Mouse (Mus musculus): ENCODE data around the gene Gab3. TPM values are rescaled to one million over a fixed set of nuclear protein-coding genes. Genes with fewer than 3 reads are reported as not detected.

Gab3 gene
- 0.67 and 0.97 TPM in 2 replicates for polyA plus RNA-seq (2012; rRNA removed)

DNA sequence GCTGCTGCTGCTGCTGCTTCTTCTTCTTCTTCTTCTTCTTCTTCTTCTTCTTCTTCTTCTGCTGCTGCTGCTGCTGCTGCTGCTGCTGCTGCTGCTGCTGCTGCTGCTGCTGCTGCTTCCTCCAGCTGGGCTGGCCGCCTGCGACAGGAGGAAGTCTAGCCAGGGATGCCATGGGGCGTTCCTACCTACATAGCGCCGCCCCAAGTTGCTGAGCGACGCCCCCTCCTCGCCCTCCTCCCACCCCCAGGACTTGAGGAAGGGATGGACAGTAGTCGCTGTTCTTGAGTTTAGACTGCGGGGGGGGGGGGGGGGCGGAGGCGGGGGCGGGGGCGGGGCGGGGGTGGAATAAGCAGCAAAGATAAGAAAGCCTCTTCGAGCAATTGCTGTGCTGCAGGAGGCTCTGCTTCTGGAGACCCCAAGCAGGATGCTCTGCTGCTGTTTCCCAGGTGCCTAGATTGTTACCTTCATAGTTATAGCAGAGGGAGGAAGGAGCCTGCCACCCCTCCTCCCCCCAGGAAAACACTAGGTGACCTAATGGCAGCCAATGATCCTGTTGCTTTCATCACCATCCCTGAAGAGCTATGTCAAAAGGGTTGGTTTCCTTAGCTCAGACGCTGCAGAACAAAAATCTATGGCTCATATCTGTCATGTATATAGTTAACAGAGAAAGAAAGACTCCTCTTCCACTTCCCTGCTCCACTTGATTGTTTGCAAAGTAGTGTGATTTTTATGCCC is at the start of gene Gab3:
Gene Gab3, minus strand, starts transcription at position 685 of the 735 bp plus-strand sequence.
- peak; percentile 81 for DNase-seq (ENCODE audit: low read depth)
- no peak for TF ChIP-seq POLR2A (IDR thresholded peaks at IDR 0.05; ENCODE audit: borderline replicate concordance, extremely low read depth, insufficient read depth, insufficient read length, poor library complexity, severe bottlenecking)
- no peak for TF ChIP-seq CTCF (IDR thresholded peaks at IDR 0.05; ENCODE audit: borderline replicate concordance, extremely low read depth, insufficient read depth, insufficient read length)

DNA sequence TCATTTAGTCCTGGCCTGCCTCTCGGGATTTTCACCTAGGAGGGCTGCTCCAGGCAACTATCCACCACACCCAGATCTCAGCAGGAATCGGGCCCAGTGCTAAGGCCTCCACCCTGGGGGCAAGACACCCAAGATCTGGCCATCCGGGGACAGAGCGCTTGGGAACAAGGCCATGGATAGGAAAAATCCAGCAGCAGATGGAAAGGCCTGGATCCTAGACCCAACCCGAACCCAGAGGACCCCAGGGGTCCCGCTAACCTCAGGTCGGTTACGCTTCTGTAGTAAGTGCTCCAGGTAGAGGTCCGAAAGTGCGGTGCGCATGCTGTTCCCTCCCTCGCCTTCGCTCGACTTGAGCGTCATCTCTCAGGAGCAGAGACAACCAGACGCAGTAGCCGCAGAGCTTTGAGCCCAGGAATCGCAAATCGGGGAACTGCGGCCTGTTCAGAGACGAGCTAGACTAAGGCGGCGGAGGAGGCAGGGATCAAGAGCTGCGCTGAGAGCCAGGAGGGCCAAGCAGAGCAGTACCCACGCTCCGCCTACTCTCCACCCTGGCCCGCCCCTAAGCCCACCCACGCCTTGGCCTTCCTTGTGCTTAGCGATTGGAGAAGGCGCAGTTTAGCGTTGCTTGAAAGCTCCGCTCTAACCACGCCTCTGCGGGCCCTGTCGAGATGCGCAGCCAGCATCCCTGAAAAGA is 45.4 kb upstream of the Gab3 start, which contains the start of gene Mpp1:
Gene Mpp1, minus strand, starts transcription at position 550 of the 694 bp plus-strand sequence.
- TF ChIP-seq CTCF (IDR thresholded peaks at IDR 0.05; ENCODE audit: borderline replicate concordance, extremely low read depth, insufficient read depth, insufficient read length) (no peak), POLR2A (IDR thresholded peaks at IDR 0.05; ENCODE audit: borderline replicate concordance, extremely low read depth, insufficient read depth, insufficient read length, poor library complexity, severe bottlenecking) (no peak)
- peak; percentile 93 for DNase-seq (ENCODE audit: low read depth)

DNA sequence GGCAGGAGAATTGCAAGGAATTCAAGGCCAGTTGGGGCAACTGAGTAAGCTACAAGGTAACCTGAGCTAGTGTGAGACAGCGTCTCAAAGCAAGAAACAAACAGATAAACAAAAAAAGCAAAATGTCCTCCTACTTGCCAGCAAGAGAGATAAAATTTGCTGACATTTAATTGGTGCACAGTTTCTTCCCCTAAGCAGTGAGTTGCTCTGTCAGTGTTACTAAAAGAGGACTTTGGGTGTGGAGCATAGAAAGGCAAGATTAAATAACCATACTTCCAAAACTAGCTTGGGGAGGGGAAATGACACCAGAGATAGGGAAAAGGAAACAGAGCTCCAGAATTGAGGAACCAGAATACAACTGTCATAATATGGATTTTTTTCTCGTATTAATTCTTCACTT is 44.2 kb upstream of the Gab3 start:
- no peak for DNase-seq (ENCODE audit: low read depth)
- no peak for TF ChIP-seq CTCF (IDR thresholded peaks at IDR 0.05; ENCODE audit: borderline replicate concordance, extremely low read depth, insufficient read depth, insufficient read length)

DNA sequence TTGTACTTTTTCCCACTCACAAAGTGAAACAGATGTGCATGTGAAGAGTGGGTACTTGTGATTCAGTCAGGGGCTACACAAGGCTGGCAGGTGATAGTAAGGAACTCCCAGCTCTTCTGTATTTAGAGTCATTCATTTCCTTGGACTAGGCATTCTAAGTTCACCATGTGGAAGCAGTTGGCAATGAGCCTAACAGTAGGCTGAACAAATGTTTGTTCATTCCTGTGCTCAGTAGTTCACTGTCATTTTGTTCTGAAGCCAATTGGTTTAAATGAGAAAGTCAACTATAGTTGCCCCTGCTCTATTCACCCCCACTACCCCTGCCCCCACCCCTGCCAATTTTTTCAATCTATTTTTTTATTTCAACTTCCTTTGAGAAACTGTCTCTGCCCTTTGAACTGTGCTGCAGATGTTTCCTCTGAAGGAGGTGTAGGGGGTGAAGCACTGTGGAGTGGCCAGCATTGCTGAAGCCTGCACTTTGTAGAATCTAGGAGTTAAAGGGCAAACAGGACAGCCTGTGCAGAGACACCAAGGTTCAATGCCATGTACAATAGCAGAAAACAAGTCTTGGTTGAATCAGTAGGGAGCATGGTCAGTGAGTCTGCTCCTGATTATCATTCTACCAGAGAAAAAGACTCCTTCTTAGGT is 43.2 kb upstream of the Gab3 start:
- no peak for TF ChIP-seq CTCF (IDR thresholded peaks at IDR 0.05; ENCODE audit: borderline replicate concordance, extremely low read depth, insufficient read depth, insufficient read length)
- TF ChIP-seq POLR2A (IDR thresholded peaks at IDR 0.05; ENCODE audit: borderline replicate concordance, extremely low read depth, insufficient read depth, insufficient read length, poor library complexity, severe bottlenecking): no peak
- DNase-seq (ENCODE audit: low read depth): peak; percentile 17

DNA sequence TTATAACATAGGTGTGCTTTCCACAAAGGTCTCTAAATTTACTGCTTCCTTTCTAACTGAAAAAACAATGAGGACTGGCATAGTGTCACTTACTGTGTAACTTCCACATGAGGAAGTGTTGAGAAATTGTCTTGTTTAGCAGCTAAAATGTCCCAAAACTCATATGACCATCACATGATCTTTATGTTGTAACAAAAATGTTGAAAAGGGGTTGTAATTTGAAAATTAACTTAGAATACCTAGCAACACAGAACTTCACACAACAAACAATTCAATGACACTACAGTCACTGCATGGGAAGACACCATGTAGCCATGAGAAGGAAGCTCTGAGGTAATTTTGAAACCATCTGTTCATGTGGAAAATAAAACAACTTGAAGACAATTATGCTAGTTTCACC is 41.6 kb upstream of the Gab3 start:
- no peak for TF ChIP-seq POLR2A (IDR thresholded peaks at IDR 0.05; ENCODE audit: borderline replicate concordance, extremely low read depth, insufficient read depth, insufficient read length, poor library complexity, severe bottlenecking)
- TF ChIP-seq CTCF (IDR thresholded peaks at IDR 0.05; ENCODE audit: borderline replicate concordance, extremely low read depth, insufficient read depth, insufficient read length): no peak
- no peak for DNase-seq (ENCODE audit: low read depth)

DNA sequence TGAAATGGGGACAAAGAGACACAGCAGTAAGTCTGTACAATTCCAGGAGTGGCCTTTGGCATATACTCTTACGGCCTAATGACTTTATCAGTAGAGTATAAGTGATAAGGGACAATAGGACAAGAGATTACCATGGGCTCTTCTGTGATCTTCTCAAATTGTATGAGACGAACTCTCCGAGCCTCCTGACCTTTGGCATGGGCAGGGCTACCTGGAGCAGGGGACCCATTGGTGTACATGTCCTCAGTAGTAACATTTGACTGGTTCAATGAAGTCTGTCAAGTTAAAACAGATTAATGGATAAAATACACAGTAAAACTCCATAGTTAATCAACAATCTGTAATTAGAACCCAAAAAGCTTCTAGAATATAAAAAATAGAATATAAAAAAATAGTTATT is 40.3 kb upstream of the Gab3 start:
- no peak for DNase-seq (ENCODE audit: low read depth)

DNA sequence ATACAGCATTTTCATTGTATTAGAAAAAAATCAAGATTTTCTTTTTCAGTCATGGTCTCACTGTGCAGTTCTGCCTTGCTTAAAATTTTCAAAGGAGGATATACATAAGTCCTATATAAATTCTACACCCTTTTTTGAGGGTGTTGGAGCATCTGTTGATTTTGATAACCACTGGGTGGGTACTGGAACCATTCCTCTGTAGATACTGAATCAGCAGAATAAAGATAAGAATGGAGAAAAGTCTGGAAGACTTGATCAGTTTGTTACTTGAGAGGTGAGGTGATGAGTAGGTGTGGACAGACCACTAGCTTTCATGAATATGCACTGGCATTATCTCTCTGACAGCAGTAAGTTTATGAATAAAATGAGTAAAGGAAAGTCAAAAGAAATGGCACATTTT is 30.3 kb upstream of the Gab3 start:
- TF ChIP-seq POLR2A (IDR thresholded peaks at IDR 0.05; ENCODE audit: borderline replicate concordance, extremely low read depth, insufficient read depth, insufficient read length, poor library complexity, severe bottlenecking): no peak
- no peak for TF ChIP-seq CTCF (IDR thresholded peaks at IDR 0.05; ENCODE audit: borderline replicate concordance, extremely low read depth, insufficient read depth, insufficient read length)
- DNase-seq (ENCODE audit: low read depth): no peak

More for the DNA sequence above, 40.3 kb upstream of the Gab3 start:
- no peak for TF ChIP-seq CTCF (IDR thresholded peaks at IDR 0.05; ENCODE audit: borderline replicate concordance, extremely low read depth, insufficient read depth, insufficient read length)
- no peak for TF ChIP-seq POLR2A (IDR thresholded peaks at IDR 0.05; ENCODE audit: borderline replicate concordance, extremely low read depth, insufficient read depth, insufficient read length, poor library complexity, severe bottlenecking)

DNA sequence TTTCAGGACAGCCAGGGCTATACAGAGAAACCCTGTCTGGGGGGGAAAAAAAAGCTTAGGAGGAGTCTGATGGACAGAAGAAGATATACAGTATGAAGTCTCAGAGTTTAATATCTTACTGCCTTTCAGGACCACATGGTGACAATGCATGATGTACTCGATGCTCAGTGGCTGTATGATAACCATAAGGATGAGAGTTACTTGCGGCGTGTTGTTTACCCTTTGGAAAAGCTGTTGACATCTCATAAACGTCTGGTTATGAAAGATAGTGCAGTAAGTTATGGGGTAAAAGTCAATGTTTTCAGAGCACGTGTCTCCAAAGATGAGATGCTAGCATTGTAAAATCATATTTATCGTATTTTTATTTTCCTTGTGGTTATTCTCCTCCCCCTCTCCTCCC is 17.0 kb upstream of the Gab3 start:
- no peak for DNase-seq (ENCODE audit: low read depth)
- TF ChIP-seq CTCF (IDR thresholded peaks at IDR 0.05; ENCODE audit: borderline replicate concordance, extremely low read depth, insufficient read depth, insufficient read length) (no peak), POLR2A (IDR thresholded peaks at IDR 0.05; ENCODE audit: borderline replicate concordance, extremely low read depth, insufficient read depth, insufficient read length, poor library complexity, severe bottlenecking) (no peak)

DNA sequence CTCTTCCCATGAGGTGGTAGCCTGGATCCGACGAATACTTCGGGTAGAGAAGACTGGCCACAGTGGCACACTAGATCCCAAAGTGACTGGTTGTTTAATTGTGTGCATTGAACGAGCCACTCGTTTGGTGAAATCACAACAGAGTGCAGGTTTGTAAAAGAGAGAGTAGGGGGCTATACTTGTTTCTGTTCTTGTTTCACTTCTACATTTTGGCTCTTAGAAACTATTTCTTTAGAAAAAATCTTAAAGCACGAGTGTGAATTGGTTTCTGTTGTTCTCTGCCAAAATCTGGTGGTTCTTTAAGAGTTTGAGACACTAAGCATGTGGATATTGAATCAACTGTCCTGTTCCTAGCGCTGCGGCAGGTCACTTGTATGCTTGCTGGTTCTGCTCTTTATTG is 13.5 kb upstream of the Gab3 start:
- TF ChIP-seq POLR2A (IDR thresholded peaks at IDR 0.05; ENCODE audit: borderline replicate concordance, extremely low read depth, insufficient read depth, insufficient read length, poor library complexity, severe bottlenecking): no peak
- no peak for TF ChIP-seq CTCF (IDR thresholded peaks at IDR 0.05; ENCODE audit: borderline replicate concordance, extremely low read depth, insufficient read depth, insufficient read length)
- DNase-seq (ENCODE audit: low read depth): no peak

DNA sequence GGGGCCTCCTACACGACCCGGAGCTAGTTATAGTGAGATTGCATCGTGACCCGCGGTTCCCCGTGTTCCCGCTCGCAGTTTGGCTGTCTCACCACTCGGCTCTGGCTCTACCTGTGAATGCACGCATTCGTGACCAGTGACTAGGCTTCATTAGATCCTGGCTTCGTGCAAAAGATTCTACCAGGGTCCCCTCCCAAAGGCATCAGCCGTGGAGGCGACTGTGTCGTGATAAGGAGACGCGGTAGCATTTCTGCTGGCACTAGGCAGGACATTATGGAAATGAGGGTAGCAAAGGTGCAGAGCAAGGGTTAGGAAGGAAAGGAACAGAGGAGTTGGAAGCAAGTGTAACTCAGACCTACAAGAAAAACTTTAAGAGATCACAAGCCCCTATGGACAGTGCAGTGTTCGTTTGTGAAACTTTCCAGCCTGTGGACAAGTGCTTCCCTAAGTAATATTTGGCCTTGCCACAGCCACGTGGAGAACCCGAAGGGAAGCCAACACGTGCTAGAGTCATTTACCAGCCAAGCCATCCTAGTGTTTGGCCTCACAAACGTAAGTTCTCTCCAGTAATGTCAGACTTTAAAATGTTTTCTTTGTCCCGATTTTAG is 11.0 kb upstream of the Gab3 start:
- no peak for TF ChIP-seq POLR2A (IDR thresholded peaks at IDR 0.05; ENCODE audit: borderline replicate concordance, extremely low read depth, insufficient read depth, insufficient read length, poor library complexity, severe bottlenecking)
- no peak for TF ChIP-seq CTCF (IDR thresholded peaks at IDR 0.05; ENCODE audit: borderline replicate concordance, extremely low read depth, insufficient read depth, insufficient read length)
- peak; percentile 31 for DNase-seq (ENCODE audit: low read depth)

Measured in brain, embryonic 14.5 days (tissue).